Mouse (Mus musculus): ENCODE measurements at regions not wholly inside any gene's neighbourhood (a gene's known extent, or its start where the extent isn't known, plus 50 kb on each side); places are given as distances from the start of the nearest gene placed in this dataset.
A peak's percentile ranks its signal among the peaks of the same experiment; 100 is the strongest.

DNA sequence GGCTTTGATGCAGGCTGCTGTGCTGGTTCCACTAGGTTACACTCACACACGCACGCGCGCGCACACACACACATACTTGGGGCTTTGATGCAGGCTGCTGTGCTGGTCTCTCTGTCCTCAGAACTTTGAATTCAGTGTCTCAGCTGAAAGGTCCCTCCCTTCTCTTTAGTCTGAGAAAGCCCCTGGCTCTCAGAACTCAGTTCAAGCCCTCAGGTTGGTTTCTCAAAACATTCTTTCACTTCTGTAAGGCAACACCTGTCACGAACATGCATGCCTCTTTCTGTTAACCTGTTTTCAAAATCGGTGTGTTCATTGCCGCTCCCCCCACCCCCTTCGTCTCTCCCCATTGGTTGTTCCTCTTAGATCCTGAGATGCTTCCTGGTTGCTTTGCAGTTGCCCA is 118.8 kb upstream of the Ccnd2 start:
- H3K4me1 ChIP-seq (ENCODE audit: control insufficient read depth, insufficient read depth, insufficient read length, low read length), result peaks cover 34% of the 10 kb centered on the region
- H3K27me3 ChIP-seq (ENCODE audit: control insufficient read depth, insufficient read depth, low read length), result no peaks in the 10 kb centered on the region
- no peaks in the 10 kb centered on the region for H3K36me3 ChIP-seq (ENCODE audit: control insufficient read depth, insufficient read depth, low read length)
- 93% methylated on average over 9 of the region's 9 CpGs for WGBS
- H3K27ac ChIP-seq (ENCODE audit: insufficient read depth, low read depth, low read length), result no peak overlapping the region
- TF ChIP-seq POLR2A (IDR thresholded peaks at IDR 0.05; ENCODE audit: low read depth, low read length) (no peak), CTCF (IDR thresholded peaks at IDR 0.05; ENCODE audit: extremely low read depth, insufficient read length, insufficient replicate concordance, low read depth, low read length) (no peak)
- no peak overlapping the region for H3K4me3 ChIP-seq (ENCODE audit: low read depth, low read length)

- 98% methylated on average over 3 of the region's 3 CpGs for WGBS
- H3K4me1 ChIP-seq (ENCODE audit: control insufficient read depth, insufficient read depth, insufficient read length, low read length), result peaks cover 33% of the 10 kb centered on the region
- no peak overlapping the region for H3K27ac ChIP-seq (ENCODE audit: insufficient read depth, low read depth, low read length)
- TF ChIP-seq POLR2A (IDR thresholded peaks at IDR 0.05; ENCODE audit: low read depth, low read length), result no peak
- no peaks in the 10 kb centered on the region for H3K36me3 ChIP-seq (ENCODE audit: control insufficient read depth, insufficient read depth, low read length)
- no peaks in the 10 kb centered on the region for H3K27me3 ChIP-seq (ENCODE audit: control insufficient read depth, insufficient read depth, low read length)
- H3K4me3 ChIP-seq (ENCODE audit: low read depth, low read length), result no peak overlapping the region
Measured at GRCm38 (mm10) chr6:127271418-127271817, 119.4 kb upstream of the Ccnd2 start.

GRCm38 (mm10) chr6:127272630-127273029 is 120.6 kb upstream of the Ccnd2 start:
- WGBS, result 44% methylated on average over 7 of the region's 7 CpGs
- H3K4me3 ChIP-seq (ENCODE audit: low read depth, low read length), result no peak overlapping the region
- TF ChIP-seq POLR2A (IDR thresholded peaks at IDR 0.05; ENCODE audit: low read depth, low read length) (no peak), CTCF (IDR thresholded peaks at IDR 0.05; ENCODE audit: extremely low read depth, insufficient read length, insufficient replicate concordance, low read depth, low read length) (peak; percentile 42; the same call in 1 of the 2 replicates)
- H3K27ac ChIP-seq (ENCODE audit: insufficient read depth, low read depth, low read length), result no peak overlapping the region
- H3K27me3 ChIP-seq (ENCODE audit: control insufficient read depth, insufficient read depth, low read length), result no peaks in the 10 kb centered on the region
- peaks cover 25% of the 10 kb centered on the region; the same call in 1 of the 2 replicates for H3K4me1 ChIP-seq (ENCODE audit: control insufficient read depth, insufficient read depth, insufficient read length, low read length)
- no peaks in the 10 kb centered on the region for H3K36me3 ChIP-seq (ENCODE audit: control insufficient read depth, insufficient read depth, low read length)

- H3K36me3 ChIP-seq (ENCODE audit: control insufficient read depth, insufficient read depth, low read length), result no peaks in the 10 kb centered on the region
- WGBS, result 89% methylated on average over 9 of the region's 9 CpGs
- peaks cover 11% of the 10 kb centered on the region; the same call in 1 of the 2 replicates for H3K4me1 ChIP-seq (ENCODE audit: control insufficient read depth, insufficient read depth, insufficient read length, low read length)
- TF ChIP-seq CTCF (IDR thresholded peaks at IDR 0.05; ENCODE audit: extremely low read depth, insufficient read length, insufficient replicate concordance, low read depth, low read length) (no peak), POLR2A (IDR thresholded peaks at IDR 0.05; ENCODE audit: low read depth, low read length) (no peak)
- no peak overlapping the region for H3K27ac ChIP-seq (ENCODE audit: insufficient read depth, low read depth, low read length)
- H3K27me3 ChIP-seq (ENCODE audit: control insufficient read depth, insufficient read depth, low read length), result no peaks in the 10 kb centered on the region
- no peak overlapping the region for H3K4me3 ChIP-seq (ENCODE audit: low read depth, low read length)
Measured at GRCm38 (mm10) chr6:127274732-127275429, 122.9 kb upstream of the Ccnd2 start.

DNA sequence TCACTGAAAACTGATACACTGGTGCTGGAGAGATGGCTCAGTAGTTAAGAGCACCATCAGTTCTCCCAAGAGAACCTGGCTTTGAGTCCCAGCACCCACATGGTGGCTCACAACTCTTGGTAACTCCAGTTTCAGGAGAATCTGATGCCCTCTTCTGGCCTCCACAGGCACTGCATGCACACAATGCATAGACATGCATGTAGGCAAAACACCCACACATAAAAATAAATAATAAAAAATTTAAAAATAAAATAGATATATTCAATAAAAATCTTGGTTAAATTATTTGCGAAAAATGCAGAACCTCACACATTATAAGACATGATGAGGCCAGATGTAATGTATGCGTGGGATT is 123.4 kb upstream of the Ccnd2 start:
- no peak overlapping the region for H3K4me3 ChIP-seq (ENCODE audit: low read depth, low read length)
- no peak for TF ChIP-seq POLR2A (IDR thresholded peaks at IDR 0.05; ENCODE audit: low read depth, low read length)
- TF ChIP-seq CTCF (IDR thresholded peaks at IDR 0.05; ENCODE audit: extremely low read depth, insufficient read length, insufficient replicate concordance, low read depth, low read length), result peak; percentile 26; the same call in 1 of the 2 replicates
- no peak overlapping the region for H3K27ac ChIP-seq (ENCODE audit: insufficient read depth, low read depth, low read length)
- H3K4me1 ChIP-seq (ENCODE audit: control insufficient read depth, insufficient read depth, insufficient read length, low read length), result peaks cover 8% of the 10 kb centered on the region; the same call in 1 of the 2 replicates
- no peaks in the 10 kb centered on the region for H3K36me3 ChIP-seq (ENCODE audit: control insufficient read depth, insufficient read depth, low read length)
- no peaks in the 10 kb centered on the region for H3K27me3 ChIP-seq (ENCODE audit: control insufficient read depth, insufficient read depth, low read length)
- 97% methylated on average over 2 of the region's 2 CpGs for WGBS

DNA sequence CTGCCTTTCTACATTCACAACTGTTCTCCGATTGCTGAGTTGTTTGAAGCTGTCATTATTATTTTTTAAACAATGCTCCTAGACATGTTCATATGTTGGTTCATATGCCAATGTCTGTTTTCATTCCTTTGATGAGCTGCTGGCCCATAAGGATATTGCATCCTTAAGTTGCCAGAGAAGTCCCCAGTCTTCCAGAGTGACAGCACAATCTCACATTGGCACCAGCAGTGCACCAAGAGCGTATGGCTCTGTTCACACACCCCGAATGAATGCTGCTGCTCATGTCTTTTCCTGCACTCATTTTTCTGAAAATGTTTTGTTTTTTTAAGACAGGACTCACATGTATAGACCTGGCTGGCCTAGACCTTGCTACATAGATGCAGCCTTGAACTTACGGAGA is 124.4 kb upstream of the Ccnd2 start:
- no peak overlapping the region for H3K27ac ChIP-seq (ENCODE audit: insufficient read depth, low read depth, low read length)
- 96% methylated on average over 4 of the region's 4 CpGs for WGBS
- no peaks in the 10 kb centered on the region for H3K36me3 ChIP-seq (ENCODE audit: control insufficient read depth, insufficient read depth, low read length)
- H3K27me3 ChIP-seq (ENCODE audit: control insufficient read depth, insufficient read depth, low read length), result no peaks in the 10 kb centered on the region
- H3K4me1 ChIP-seq (ENCODE audit: control insufficient read depth, insufficient read depth, insufficient read length, low read length), result peaks cover 8% of the 10 kb centered on the region; the same call in 1 of the 2 replicates
- TF ChIP-seq POLR2A (IDR thresholded peaks at IDR 0.05; ENCODE audit: low read depth, low read length), result no peak
- TF ChIP-seq CTCF (IDR thresholded peaks at IDR 0.05; ENCODE audit: extremely low read depth, insufficient read length, insufficient replicate concordance, low read depth, low read length), result no peak
- no peak overlapping the region for H3K4me3 ChIP-seq (ENCODE audit: low read depth, low read length)

- Histone ChIP-seq H3K4me1 (ENCODE audit: control insufficient read depth, insufficient read depth, insufficient read length, low read length) (peaks cover 5% of the 10 kb centered on the region; the same call in 1 of the 2 replicates), H3K27ac (ENCODE audit: insufficient read depth, low read depth, low read length) (no peak overlapping the region), H3K4me3 (ENCODE audit: low read depth, low read length) (no peak overlapping the region), H3K27me3 (ENCODE audit: control insufficient read depth, insufficient read depth, low read length) (no peaks in the 10 kb centered on the region), H3K36me3 (ENCODE audit: control insufficient read depth, insufficient read depth, low read length) (no peaks in the 10 kb centered on the region)
- no peak for TF ChIP-seq POLR2A (IDR thresholded peaks at IDR 0.05; ENCODE audit: low read depth, low read length)
- 0 out of 2 replicates have a peak, but pooled peaks have one; percentile 22 for TF ChIP-seq CTCF (IDR thresholded peaks at IDR 0.05; ENCODE audit: extremely low read depth, insufficient read length, insufficient replicate concordance, low read depth, low read length)
- WGBS, result 87% methylated on average over 4 of the region's 4 CpGs
Measured at GRCm38 (mm10) chr6:127278402-127278801, 126.4 kb upstream of the Ccnd2 start.

All from small intestine, adult 2 months (tissue).